Mouse (Mus musculus) layer of hippocampus, postnatal 36 days (tissue): ENCODE results near the gene Myh11. TPM values are rescaled to one million over a fixed set of nuclear protein-coding genes. Genes with fewer than 3 reads are reported as not detected.
"Not testable (repeated sequence)": the region's sequence is repeated elsewhere in the genome, so short reads cannot be mapped to it uniquely, and the experiment has no call there.

Experiments
- DNase-seq, 2 experiments: peaks; one replicate each; pipeline ENCODE4 v3.0.0; 2022
- microRNA-seq, 2 experiments: library from miRNA; unstranded; fragments of <30 nt; microRNA quantifications; one replicate each; pipeline ENCODE4 v1.2.0; 2021
- total RNA-seq, 2 experiments: library from RNA; stranded (reverse); gene quantifications; 2 replicates each; pipeline ENCODE4 v1.2.3; 2021

Gene Myh11
- total RNA-seq, 2 experiments from 2014 or later = 4.2 to 6.4 TPM

GRCm38 (mm10) chr16:14162988-14163416 lies 128.2 kb downstream of the Myh11 start, which contains the start of the genes Nde1 and Marf1:
TSS of gene Nde1 (plus strand) at chr16:14163275.
TSS of gene Marf1 (minus strand) at chr16:14163351.
- peak; percentile 81 to 82 for DNase-seq

DNA sequence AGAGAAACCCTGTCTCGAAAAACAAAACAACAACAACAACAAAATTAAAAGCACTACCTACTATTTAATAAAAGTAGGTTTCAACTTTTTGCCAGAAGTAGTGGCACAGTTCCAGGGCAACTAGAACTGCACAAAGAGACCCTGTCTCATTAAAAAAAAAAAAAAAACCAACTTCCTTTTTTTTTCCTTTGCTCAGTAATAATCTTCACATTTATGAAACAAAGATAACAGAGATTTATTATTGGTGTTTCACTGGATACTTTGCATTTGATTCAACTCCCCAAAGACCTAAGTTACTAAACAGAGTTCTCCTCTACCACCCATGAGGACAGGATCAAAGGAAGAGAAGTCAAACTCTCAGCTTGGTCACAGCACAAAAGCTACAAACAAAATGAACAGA lies 130.2 kb downstream of the Myh11 start:
- DNase-seq = no peak

- DNase-seq = peak in 1 of 2 experiments; percentile 68
Observed at GRCm38 (mm10) chr16:14159746-14160131, 131.4 kb downstream of the Myh11 start.

GRCm38 (mm10) chr16:14158936-14159745 lies 132.0 kb downstream of the Myh11 start:
- peak; percentile 98 for DNase-seq

DNA sequence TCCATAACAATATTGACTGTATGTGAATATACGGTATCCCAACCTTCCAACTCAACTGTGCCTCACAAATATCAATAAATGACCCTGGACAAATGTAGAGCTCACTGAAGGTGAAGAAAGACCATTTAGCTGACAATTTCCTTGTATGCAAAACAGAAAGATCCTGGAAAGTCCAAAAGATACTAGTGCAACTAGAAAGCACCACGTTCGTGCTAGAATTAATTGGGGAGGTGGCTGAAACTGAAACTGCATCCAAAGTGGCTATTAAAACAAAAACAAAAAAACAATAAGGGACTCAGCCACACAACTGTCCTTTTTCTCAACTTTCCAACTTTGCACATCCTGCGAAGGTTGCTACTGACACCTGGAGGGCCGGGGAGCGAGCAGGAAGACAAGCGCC lies 132.6 kb downstream of the Myh11 start:
- no peak for DNase-seq

DNA sequence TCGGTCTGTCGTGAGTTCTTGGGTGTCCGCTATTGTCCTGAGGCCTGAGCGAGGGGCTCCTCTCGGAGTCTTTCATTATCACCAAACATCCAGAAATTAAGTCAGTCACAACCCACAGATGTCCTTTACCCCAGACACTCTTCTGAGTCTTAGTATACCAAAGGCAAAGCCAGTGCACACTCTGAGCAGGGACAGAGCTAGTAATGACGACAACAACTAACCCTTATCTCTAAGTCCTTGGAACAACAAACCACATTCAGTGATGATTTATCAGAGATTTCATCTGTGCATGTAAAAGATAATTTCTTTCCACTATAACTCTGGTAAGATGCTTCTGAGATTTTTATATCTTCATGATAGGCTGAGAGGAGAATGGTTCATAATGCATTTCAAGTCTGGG lies 134.9 kb downstream of the Myh11 start:
- DNase-seq = no peak

- DNase-seq = not testable (repeated sequence)
Observed at GRCm38 (mm10) chr16:14155638-14156037, 135.5 kb downstream of the Myh11 start.

DNA sequence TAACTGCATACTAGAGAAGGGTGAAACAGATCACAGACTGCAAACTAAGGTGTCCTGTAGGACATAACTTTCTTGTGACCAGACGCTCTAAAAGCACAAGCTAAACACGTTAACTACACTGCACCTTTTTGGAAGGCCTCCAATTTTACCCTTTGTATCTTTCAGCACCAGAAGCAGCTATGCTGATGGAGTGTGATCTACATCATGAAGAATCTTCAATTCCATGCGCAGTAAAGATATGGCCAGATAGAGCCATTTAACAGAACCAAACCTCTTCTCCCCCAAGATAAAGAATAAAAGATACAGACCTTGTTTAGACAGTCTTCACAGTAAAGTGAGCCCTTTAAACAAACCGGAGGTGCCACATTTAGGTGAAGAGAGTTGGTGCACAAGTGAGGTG lies 139.5 kb downstream of the Myh11 start:
- no peak for DNase-seq

DNA sequence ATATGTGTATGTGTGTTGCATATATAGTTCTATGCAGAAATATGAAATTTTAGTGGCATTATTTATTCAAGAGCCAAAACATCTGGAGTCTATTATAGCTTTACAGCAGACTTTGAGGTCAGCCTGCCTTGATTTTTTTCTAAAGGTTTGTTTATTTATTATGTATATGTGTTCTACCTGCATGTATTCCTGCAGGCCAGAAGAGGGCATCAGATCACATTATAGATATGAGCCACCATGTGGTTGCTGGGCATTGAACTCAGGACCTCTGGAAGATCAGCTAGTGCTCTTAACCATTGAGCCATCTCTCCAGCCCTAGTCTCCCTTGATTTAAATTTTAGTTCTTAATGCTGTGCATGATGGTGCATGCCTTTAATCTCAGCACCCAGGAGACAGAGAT lies 143.5 kb downstream of the Myh11 start:
- DNase-seq = no peak

Small RNA genes within 50 kb of the gene (microRNA-seq; reads per million reads assigned to microRNA genes)
- gene Mir484 = 1,401 to 1,911 reads per million in 2 experiments

Other genes with a start within 250 kb of the Myh11 start
- gene Nde1, start 128.1 kb downstream of the Myh11 start, total RNA-seq = 10 to 100 TPM; 27.2 to 31.6 TPM
- gene Marf1, start 128.0 kb downstream of the Myh11 start, total RNA-seq = 100 to 1,000 TPM; 130 to 136 TPM
- gene Fopnl, start 26.0 kb upstream of the Myh11 start, total RNA-seq = 10 to 100 TPM; 50.2 to 58.9 TPM
- 10 to 100 TPM; 13.1 to 13.6 TPM for gene Abcc1, start 70.2 kb upstream of the Myh11 start, total RNA-seq